Mouse (Mus musculus) central nervous system, embryonic 18 days (tissue): Measurements from ENCODE around the gene Syt10. TPM values are rescaled to one million over a fixed set of nuclear protein-coding genes. Genes with fewer than 3 reads are reported as not detected.

Source experiments
- polyA plus RNA-seq: library from polyadenylated mRNA; depleted of rRNA; stranded (reverse); fragments of >200 nt; gene quantifications from 2 replicates; pipeline ENCODE4 v1.2.3, GENCODE M21; 2012; rRNA removed

The Syt10 gene
- 0.99 and 1.4 TPM in 2 replicates for polyA plus RNA-seq

DNA sequence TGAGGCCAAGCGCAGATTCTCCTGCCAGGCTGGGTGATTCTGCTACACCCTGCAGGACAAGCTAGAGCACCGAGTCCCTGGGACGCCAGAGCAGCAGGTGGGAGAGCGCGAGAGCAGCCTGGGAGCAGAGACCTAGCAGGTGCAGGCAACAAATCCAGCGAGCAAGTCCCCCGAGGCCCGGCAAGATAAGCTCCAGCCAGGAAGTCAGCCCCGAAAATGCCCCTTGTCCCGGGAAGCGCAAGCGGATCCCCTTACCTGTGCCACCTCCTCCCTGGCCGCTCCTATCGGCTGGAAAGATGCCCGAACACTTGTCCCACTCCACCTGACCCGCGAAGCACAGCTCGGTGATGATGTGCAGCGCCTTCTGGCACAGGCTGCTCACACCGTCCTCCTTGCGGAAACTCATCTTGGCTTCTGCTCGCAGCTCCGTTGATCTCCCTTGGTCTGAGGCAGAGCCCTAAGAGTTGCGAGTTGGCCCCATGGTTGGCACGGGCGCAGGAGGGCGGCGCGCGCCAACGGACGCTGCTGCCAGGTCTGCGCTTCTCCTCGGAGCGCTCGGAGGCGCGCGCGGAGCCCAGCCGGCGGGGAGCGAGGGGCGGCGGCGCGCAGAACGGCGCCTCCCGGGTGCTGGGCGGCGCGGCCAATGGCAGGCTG lies at the start of gene Syt10:
Gene Syt10, minus strand, starts transcription at position 497 of the 654 bp plus-strand sequence.

Other genes with a start within 250 kb of the Syt10 start
- gene Rabl2, start 249.9 kb downstream of the Syt10 start, polyA plus RNA-seq = 114 and 122 TPM in 2 replicates